Mouse (Mus musculus): ENCODE measurements at regions not wholly inside any gene's neighbourhood (a gene's known extent, or its start where the extent isn't known, plus 50 kb on each side); places are given as distances from the start of the nearest gene placed in this dataset.
A peak's percentile ranks its signal among the peaks of the same experiment; 100 is the strongest.

- peaks cover 35% of the 10 kb centered on the region for H3K27me3 ChIP-seq (ENCODE audit: control insufficient read depth, insufficient read depth, low read length)
- peak; percentile 33; the same call in 1 of the 2 replicates for ATAC-seq (ENCODE audit: insufficient number of reproducible peaks, insufficient read depth, low FRiP score, low read depth)
- no peaks in the 10 kb centered on the region for H3K36me3 ChIP-seq (ENCODE audit: control insufficient read depth, insufficient read depth, low read length)
- peak overlapping the region; percentile 46; the same call in 1 of the 2 replicates for H3K9ac ChIP-seq (replicated peaks; ENCODE audit: low read depth, low read length)
- WGBS = 1% methylated on average over 20 of the region's 20 CpGs
- peaks cover 22% of the 10 kb centered on the region; the same call in 1 of the 2 replicates for H3K4me1 ChIP-seq (ENCODE audit: control insufficient read depth, insufficient read depth, low read length)
- no peak overlapping the region for H3K27ac ChIP-seq (ENCODE audit: low read length)
- H3K9me3 ChIP-seq (ENCODE audit: control insufficient read depth, low read depth, low read length) = no peaks in the 10 kb centered on the region
- peak overlapping the region; percentile 73 for H3K4me3 ChIP-seq (ENCODE audit: low read depth, low read length)
- H3K4me2 ChIP-seq (replicated peaks; ENCODE audit: low read depth, low read length) = peak overlapping the region; percentile 100
These were observed 181.4 kb upstream of the Mkln1 start for GRCm38 (mm10) chr6:31217060-31217541.

GRCm38 (mm10) chr6:31217641-31218138 lies 180.8 kb upstream of the Mkln1 start:
- Histone ChIP-seq H3K4me1 (ENCODE audit: control insufficient read depth, insufficient read depth, low read length) (peaks cover 22% of the 10 kb centered on the region; the same call in 1 of the 2 replicates), H3K36me3 (ENCODE audit: control insufficient read depth, insufficient read depth, low read length) (no peaks in the 10 kb centered on the region), H3K4me3 (ENCODE audit: low read depth, low read length) (peak overlapping the region; percentile 73), H3K4me2 (replicated peaks; ENCODE audit: low read depth, low read length) (peak overlapping the region; percentile 100), H3K27ac (ENCODE audit: low read length) (no peak overlapping the region), H3K9ac (replicated peaks; ENCODE audit: low read depth, low read length) (no peak overlapping the region; the same call in 1 of the 2 replicates), H3K27me3 (ENCODE audit: control insufficient read depth, insufficient read depth, low read length) (peaks cover 35% of the 10 kb centered on the region), H3K9me3 (ENCODE audit: control insufficient read depth, low read depth, low read length) (no peaks in the 10 kb centered on the region)
- no peak for ATAC-seq (ENCODE audit: insufficient number of reproducible peaks, insufficient read depth, low FRiP score, low read depth)
- WGBS = under 1% methylated on average over 25 of the region's 25 CpGs

GRCm38 (mm10) chr6:31218139-31218750 lies 180.3 kb upstream of the Mkln1 start:
- Histone ChIP-seq H3K4me1 (ENCODE audit: control insufficient read depth, insufficient read depth, low read length) (peaks cover 22% of the 10 kb centered on the region; the same call in 1 of the 2 replicates), H3K4me2 (replicated peaks; ENCODE audit: low read depth, low read length) (peak overlapping the region; percentile 100), H3K27me3 (ENCODE audit: control insufficient read depth, insufficient read depth, low read length) (peaks cover 35% of the 10 kb centered on the region), H3K27ac (ENCODE audit: low read length) (no peak overlapping the region), H3K4me3 (ENCODE audit: low read depth, low read length) (peak overlapping the region; percentile 73), H3K36me3 (ENCODE audit: control insufficient read depth, insufficient read depth, low read length) (no peaks in the 10 kb centered on the region), H3K9ac (replicated peaks; ENCODE audit: low read depth, low read length) (no peak overlapping the region), H3K9me3 (ENCODE audit: control insufficient read depth, low read depth, low read length) (no peaks in the 10 kb centered on the region)
- ATAC-seq (ENCODE audit: insufficient number of reproducible peaks, insufficient read depth, low FRiP score, low read depth) = no peak
- WGBS = 1% methylated on average over 40 of the region's 40 CpGs

GRCm38 (mm10) chr6:31218880-31219279 lies 179.7 kb upstream of the Mkln1 start:
- no peak for ATAC-seq (ENCODE audit: insufficient number of reproducible peaks, insufficient read depth, low FRiP score, low read depth)

GRCm38 (mm10) chr6:31219736-31220135 lies 178.8 kb upstream of the Mkln1 start:
- Histone ChIP-seq H3K4me2 (replicated peaks; ENCODE audit: low read depth, low read length) (peak overlapping the region; percentile 59), H3K36me3 (ENCODE audit: control insufficient read depth, insufficient read depth, low read length) (no peaks in the 10 kb centered on the region), H3K27me3 (ENCODE audit: control insufficient read depth, insufficient read depth, low read length) (peaks cover 35% of the 10 kb centered on the region), H3K9ac (replicated peaks; ENCODE audit: low read depth, low read length) (no peak overlapping the region), H3K4me3 (ENCODE audit: low read depth, low read length) (peak overlapping the region; percentile 27; the same call in 1 of the 2 replicates), H3K9me3 (ENCODE audit: control insufficient read depth, low read depth, low read length) (no peaks in the 10 kb centered on the region), H3K4me1 (ENCODE audit: control insufficient read depth, insufficient read depth, low read length) (peaks cover 22% of the 10 kb centered on the region; the same call in 1 of the 2 replicates), H3K27ac (ENCODE audit: low read length) (no peak overlapping the region)
- 41% methylated on average over 3 of the region's 3 CpGs for WGBS
- no peak for ATAC-seq (ENCODE audit: insufficient number of reproducible peaks, insufficient read depth, low FRiP score, low read depth)

More at GRCm38 (mm10) chr6:31218880-31219279, 179.7 kb upstream of the Mkln1 start:
- no peaks in the 10 kb centered on the region for H3K9me3 ChIP-seq (ENCODE audit: control insufficient read depth, low read depth, low read length)
- no peak overlapping the region for H3K27ac ChIP-seq (ENCODE audit: low read length)
- H3K4me3 ChIP-seq (ENCODE audit: low read depth, low read length) = peak overlapping the region; percentile 73
- H3K9ac ChIP-seq (replicated peaks; ENCODE audit: low read depth, low read length) = no peak overlapping the region
- H3K4me2 ChIP-seq (replicated peaks; ENCODE audit: low read depth, low read length) = peak overlapping the region; percentile 100
- no peaks in the 10 kb centered on the region for H3K36me3 ChIP-seq (ENCODE audit: control insufficient read depth, insufficient read depth, low read length)
- H3K4me1 ChIP-seq (ENCODE audit: control insufficient read depth, insufficient read depth, low read length) = peaks cover 22% of the 10 kb centered on the region; the same call in 1 of the 2 replicates
- 34% methylated on average over 8 of the region's 8 CpGs for WGBS
- peaks cover 35% of the 10 kb centered on the region for H3K27me3 ChIP-seq (ENCODE audit: control insufficient read depth, insufficient read depth, low read length)

- peak overlapping the region; percentile 27 for H3K4me3 ChIP-seq (ENCODE audit: low read depth, low read length)
- H3K9ac ChIP-seq (replicated peaks; ENCODE audit: low read depth, low read length) = no peak overlapping the region
- peaks cover 35% of the 10 kb centered on the region for H3K27me3 ChIP-seq (ENCODE audit: control insufficient read depth, insufficient read depth, low read length)
- ATAC-seq (ENCODE audit: insufficient number of reproducible peaks, insufficient read depth, low FRiP score, low read depth) = no peak
- H3K4me2 ChIP-seq (replicated peaks; ENCODE audit: low read depth, low read length) = peak overlapping the region; percentile 59
- no peaks in the 10 kb centered on the region for H3K36me3 ChIP-seq (ENCODE audit: control insufficient read depth, insufficient read depth, low read length)
- H3K27ac ChIP-seq (ENCODE audit: low read length) = no peak overlapping the region
- peaks cover 22% of the 10 kb centered on the region; the same call in 1 of the 2 replicates for H3K4me1 ChIP-seq (ENCODE audit: control insufficient read depth, insufficient read depth, low read length)
- WGBS = 2% methylated on average over 30 of the region's 30 CpGs
- H3K9me3 ChIP-seq (ENCODE audit: control insufficient read depth, low read depth, low read length) = no peaks in the 10 kb centered on the region
These were observed 178.2 kb upstream of the Mkln1 start for GRCm38 (mm10) chr6:31220184-31220931.

- ATAC-seq (ENCODE audit: insufficient number of reproducible peaks, insufficient read depth, low FRiP score, low read depth) = no peak
- Histone ChIP-seq H3K36me3 (ENCODE audit: control insufficient read depth, insufficient read depth, low read length) (no peaks in the 10 kb centered on the region), H3K4me1 (ENCODE audit: control insufficient read depth, insufficient read depth, low read length) (peaks cover 22% of the 10 kb centered on the region; the same call in 1 of the 2 replicates), H3K9ac (replicated peaks; ENCODE audit: low read depth, low read length) (no peak overlapping the region), H3K4me3 (ENCODE audit: low read depth, low read length) (no peak overlapping the region), H3K27me3 (ENCODE audit: control insufficient read depth, insufficient read depth, low read length) (peaks cover 33% of the 10 kb centered on the region), H3K4me2 (replicated peaks; ENCODE audit: low read depth, low read length) (no peak overlapping the region), H3K9me3 (ENCODE audit: control insufficient read depth, low read depth, low read length) (no peaks in the 10 kb centered on the region), H3K27ac (ENCODE audit: low read length) (no peak overlapping the region)
- WGBS = 39% methylated on average over 10 of the region's 10 CpGs
These were observed 177.0 kb upstream of the Mkln1 start for GRCm38 (mm10) chr6:31221490-31221889.

- Histone ChIP-seq H3K9ac (replicated peaks; ENCODE audit: low read depth, low read length) (no peak overlapping the region), H3K27ac (ENCODE audit: low read length) (no peak overlapping the region), H3K36me3 (ENCODE audit: control insufficient read depth, insufficient read depth, low read length) (no peaks in the 10 kb centered on the region), H3K4me2 (replicated peaks; ENCODE audit: low read depth, low read length) (no peak overlapping the region), H3K9me3 (ENCODE audit: control insufficient read depth, low read depth, low read length) (no peaks in the 10 kb centered on the region), H3K27me3 (ENCODE audit: control insufficient read depth, insufficient read depth, low read length) (peaks cover 27% of the 10 kb centered on the region), H3K4me1 (ENCODE audit: control insufficient read depth, insufficient read depth, low read length) (peaks cover 19% of the 10 kb centered on the region; the same call in 1 of the 2 replicates), H3K4me3 (ENCODE audit: low read depth, low read length) (no peak overlapping the region)
- ATAC-seq (ENCODE audit: insufficient number of reproducible peaks, insufficient read depth, low FRiP score, low read depth) = no peak
- 71% methylated on average over 6 of the region's 6 CpGs for WGBS
These were observed 176.4 kb upstream of the Mkln1 start for GRCm38 (mm10) chr6:31222024-31222579.

All from stomach, embryonic 14.5 days (tissue).